Mouse (Mus musculus): Measurements from ENCODE around the gene Ttc26. TPM values are rescaled to one million over a fixed set of nuclear protein-coding genes. Genes with fewer than 3 reads are reported as not detected.

Ttc26 gene
- total RNA-seq, 1 experiment = 4.2 TPM

- TF ChIP-seq ZNF384 (IDR thresholded peaks at IDR 0.05; ENCODE audit: low read depth, low read length) = no peak
- TF ChIP-seq CHD2 (IDR thresholded peaks at IDR 0.05; ENCODE audit: low read depth, low read length) = no peak
- TF ChIP-seq MAFK (IDR thresholded peaks at IDR 0.05; ENCODE audit: insufficient read depth, low read depth, low read length) = no peak
- no peak for TF ChIP-seq HCFC1 (IDR thresholded peaks at IDR 0.05; ENCODE audit: borderline replicate concordance, insufficient read depth, low read length)
- TF ChIP-seq ZC3H11A (IDR thresholded peaks at IDR 0.05; ENCODE audit: borderline replicate concordance, low read depth, low read length) = no peak
- Histone ChIP-seq H3K4me1 (ENCODE audit: control insufficient read depth in 2 of 2, insufficient read depth in 2 of 2, low read length in 2 of 2, poor library complexity in 1 of 2) (peaks cover 0 to 3% of the 10 kb centered on the region in 2 experiments; a peak in 1 of 4 replicates), H3K4me3 (ENCODE audit: insufficient read depth in 1 of 2, low read depth in 1 of 2, low read length in 2 of 2, poor library complexity in 1 of 2, severe bottlenecking in 1 of 2) (no peak overlapping the region), H3K9me3 (ENCODE audit: control insufficient read depth, insufficient read depth, low read depth, low read length) (no peaks in the 10 kb centered on the region), H3K36me3 (ENCODE audit: control insufficient read depth, insufficient read depth, low read length, poor library complexity, severe bottlenecking) (peaks cover 11% of the 10 kb centered on the region; the same call in 1 of the 2 replicates), H3K9ac (ENCODE audit: insufficient read depth, low read depth, low read length, poor library complexity, severe bottlenecking) (no peak overlapping the region), H3K27ac (ENCODE audit: insufficient read depth, low read depth, low read length, poor library complexity, severe bottlenecking) (no peak overlapping the region)
- in situ Hi-C loops (cut with MboI; ENCODE audit: low sequenced_read_pairs in 2 of 2, unreplicated experiment in 2 of 2) = no loop called here
- DNase-seq (ENCODE audit: low read depth, low spot score) = no peak
Measured at GRCm38 (mm10) chr6:38339078-38339477, 42.2 kb upstream of the Ttc26 start.

- peaks cover 0 to 3% of the 10 kb centered on the region in 2 experiments; a peak in 1 of 4 replicates for H3K4me1 ChIP-seq (ENCODE audit: control insufficient read depth in 2 of 2, insufficient read depth in 2 of 2, low read length in 2 of 2, poor library complexity in 1 of 2)
- no peak overlapping the region for H3K4me3 ChIP-seq (ENCODE audit: insufficient read depth in 1 of 2, low read depth in 1 of 2, low read length in 2 of 2, poor library complexity in 1 of 2, severe bottlenecking in 1 of 2)
- H3K9ac ChIP-seq (ENCODE audit: insufficient read depth, low read depth, low read length, poor library complexity, severe bottlenecking) = no peak overlapping the region
- peaks cover 4% of the 10 kb centered on the region; the same call in 1 of the 2 replicates for H3K36me3 ChIP-seq (ENCODE audit: control insufficient read depth, insufficient read depth, low read length, poor library complexity, severe bottlenecking)
- H3K27ac ChIP-seq (ENCODE audit: insufficient read depth, low read depth, low read length, poor library complexity, severe bottlenecking) = no peak overlapping the region
- TF ChIP-seq MAFK (IDR thresholded peaks at IDR 0.05; ENCODE audit: insufficient read depth, low read depth, low read length) (no peak), HCFC1 (IDR thresholded peaks at IDR 0.05; ENCODE audit: borderline replicate concordance, insufficient read depth, low read length) (no peak), CHD2 (IDR thresholded peaks at IDR 0.05; ENCODE audit: low read depth, low read length) (no peak), ZC3H11A (IDR thresholded peaks at IDR 0.05; ENCODE audit: borderline replicate concordance, low read depth, low read length) (no peak), ZNF384 (IDR thresholded peaks at IDR 0.05; ENCODE audit: low read depth, low read length) (no peak)
- in situ Hi-C loops (cut with MboI; ENCODE audit: low sequenced_read_pairs in 2 of 2, unreplicated experiment in 2 of 2) = no loop called here
- no peaks in the 10 kb centered on the region for H3K9me3 ChIP-seq (ENCODE audit: control insufficient read depth, insufficient read depth, low read depth, low read length)
- no peak for DNase-seq (ENCODE audit: low read depth, low spot score)
Measured at GRCm38 (mm10) chr6:38341751-38342665, 39.3 kb upstream of the Ttc26 start.

GRCm38 (mm10) chr6:38342666-38342992, 38.6 kb upstream of the Ttc26 start:
- no peak for TF ChIP-seq HCFC1 (IDR thresholded peaks at IDR 0.05; ENCODE audit: borderline replicate concordance, insufficient read depth, low read length)
- H3K27ac ChIP-seq (ENCODE audit: insufficient read depth, low read depth, low read length, poor library complexity, severe bottlenecking) = no peak overlapping the region
- H3K9me3 ChIP-seq (ENCODE audit: control insufficient read depth, insufficient read depth, low read depth, low read length) = no peaks in the 10 kb centered on the region
- H3K4me1 ChIP-seq (ENCODE audit: control insufficient read depth in 2 of 2, insufficient read depth in 2 of 2, low read length in 2 of 2, poor library complexity in 1 of 2) = peaks cover 0 to 3% of the 10 kb centered on the region in 2 experiments; a peak in 1 of 4 replicates
- in situ Hi-C loops (cut with MboI; ENCODE audit: low sequenced_read_pairs in 2 of 2, unreplicated experiment in 2 of 2) = no loop called here
- H3K9ac ChIP-seq (ENCODE audit: insufficient read depth, low read depth, low read length, poor library complexity, severe bottlenecking) = no peak overlapping the region
- H3K36me3 ChIP-seq (ENCODE audit: control insufficient read depth, insufficient read depth, low read length, poor library complexity, severe bottlenecking) = peaks cover 2% of the 10 kb centered on the region; the same call in 1 of the 2 replicates
- no peak overlapping the region for H3K4me3 ChIP-seq (ENCODE audit: insufficient read depth in 1 of 2, low read depth in 1 of 2, low read length in 2 of 2, poor library complexity in 1 of 2, severe bottlenecking in 1 of 2)
- DNase-seq (ENCODE audit: low read depth, low spot score) = no peak

GRCm38 (mm10) chr6:38343581-38343980, 37.7 kb upstream of the Ttc26 start:
- no peaks in the 10 kb centered on the region; the same call in 1 of the 2 replicates for H3K36me3 ChIP-seq (ENCODE audit: control insufficient read depth, insufficient read depth, low read length, poor library complexity, severe bottlenecking)
- TF ChIP-seq HCFC1 (IDR thresholded peaks at IDR 0.05; ENCODE audit: borderline replicate concordance, insufficient read depth, low read length) (no peak), ZC3H11A (IDR thresholded peaks at IDR 0.05; ENCODE audit: borderline replicate concordance, low read depth, low read length) (no peak), ZNF384 (IDR thresholded peaks at IDR 0.05; ENCODE audit: low read depth, low read length) (no peak), MAFK (IDR thresholded peaks at IDR 0.05; ENCODE audit: insufficient read depth, low read depth, low read length) (no peak), CHD2 (IDR thresholded peaks at IDR 0.05; ENCODE audit: low read depth, low read length) (no peak)
- DNase-seq (ENCODE audit: low read depth, low spot score) = no peak
- in situ Hi-C loops (cut with MboI; ENCODE audit: low sequenced_read_pairs in 2 of 2, unreplicated experiment in 2 of 2) = no loop called here
- H3K4me3 ChIP-seq (ENCODE audit: insufficient read depth in 1 of 2, low read depth in 1 of 2, low read length in 2 of 2, poor library complexity in 1 of 2, severe bottlenecking in 1 of 2) = no peak overlapping the region
- H3K4me1 ChIP-seq (ENCODE audit: control insufficient read depth in 2 of 2, insufficient read depth in 2 of 2, low read length in 2 of 2, poor library complexity in 1 of 2) = peaks cover 0 to 3% of the 10 kb centered on the region in 2 experiments; a peak in 1 of 4 replicates
- H3K9ac ChIP-seq (ENCODE audit: insufficient read depth, low read depth, low read length, poor library complexity, severe bottlenecking) = no peak overlapping the region
- H3K9me3 ChIP-seq (ENCODE audit: control insufficient read depth, insufficient read depth, low read depth, low read length) = no peaks in the 10 kb centered on the region
- H3K27ac ChIP-seq (ENCODE audit: insufficient read depth, low read depth, low read length, poor library complexity, severe bottlenecking) = no peak overlapping the region

Data from ES-E14 (cell line).